Mouse (Mus musculus) MEL (cell line): ENCODE measurements around the gene Sp110.
"Not testable (repeated sequence)": the region's sequence is repeated elsewhere in the genome, so short reads cannot be mapped to it uniquely, and the experiment has no call there.

Experiments used
- CHD1 ChIP-seq: IDR thresholded peaks from 2 replicates; pipeline ENCODE4 v1.6.1; 2012; ENCODE audit warnings: low read depth, mild to moderate bottlenecking, inconsistent platforms, low read length, improper control_type of control experiment
- CTCF ChIP-seq, 3 experiments: IDR thresholded peaks in 2 of 3; conservative IDR thresholded peaks in 1 of 3; 2 replicates each; pipeline ENCODE4 v1.5.1; 2011 to 2012; ENCODE audit warnings: low read length in 3 of 3, low read depth in 2 of 3, mild to moderate bottlenecking in 2 of 3, improper control_type of control experiment in 1 of 3, inconsistent platforms in 1 of 3, mixed read lengths in 1 of 3, moderate library complexity in 1 of 3; ENCODE audit not compliant: control insufficient read depth in 1 of 3, insufficient read depth in 1 of 3, poor library complexity in 1 of 3, severe bottlenecking in 1 of 3
- ETS1 ChIP-seq: IDR thresholded peaks from 2 replicates; pipeline ENCODE4 v1.6.1; 2012; ENCODE audit warnings: low read depth, mild to moderate bottlenecking, inconsistent platforms, low read length, improper control_type of control experiment, moderate library complexity
- MXI1 ChIP-seq: IDR thresholded peaks from 2 replicates; pipeline ENCODE4 v1.6.1; 2011; ENCODE audit warnings: mild to moderate bottlenecking, low read depth, low read length, improper control_type of control experiment
- POLR2A ChIP-seq, 2 experiments: IDR thresholded peaks; 2 replicates each; pipeline ENCODE4 v1.6.1; 2011 to 2012; ENCODE audit warnings: low read length in 2 of 2, mild to moderate bottlenecking in 2 of 2, control low read depth in 1 of 2, improper control_type of control experiment in 1 of 2, low read depth in 1 of 2, moderate library complexity in 1 of 2; ENCODE audit not compliant: control insufficient read depth in 1 of 2, insufficient read depth in 1 of 2, poor library complexity in 1 of 2
- POLR2AphosphoS5 ChIP-seq: IDR thresholded peaks from 2 replicates; pipeline ENCODE4 v1.6.1; 2012; ENCODE audit warnings: low read depth, borderline replicate concordance, mild to moderate bottlenecking, inconsistent platforms, low read length, moderate library complexity, mixed read lengths
- SMC3 ChIP-seq: IDR thresholded peaks from 2 replicates; pipeline ENCODE4 v1.6.1; 2011; ENCODE audit warnings: low read depth, low read length, improper control_type of control experiment
- TCF12 ChIP-seq: IDR thresholded peaks from 2 replicates; pipeline ENCODE4 v1.6.1; 2014; ENCODE audit warnings: low read depth, mild to moderate bottlenecking, inconsistent platforms, low read length, improper control_type of control experiment, moderate library complexity
- USF1 ChIP-seq: IDR thresholded peaks from 2 replicates; pipeline ENCODE4 v1.6.1; 2014; ENCODE audit warnings: low read depth, mild to moderate bottlenecking, inconsistent platforms, low read length, improper control_type of control experiment, moderate library complexity
- ZKSCAN1 ChIP-seq: IDR thresholded peaks from 2 replicates; pipeline ENCODE4 v1.6.1; 2012; ENCODE audit warnings: low read depth, mild to moderate bottlenecking, inconsistent platforms, low read length, improper control_type of control experiment, moderate library complexity

DNA sequence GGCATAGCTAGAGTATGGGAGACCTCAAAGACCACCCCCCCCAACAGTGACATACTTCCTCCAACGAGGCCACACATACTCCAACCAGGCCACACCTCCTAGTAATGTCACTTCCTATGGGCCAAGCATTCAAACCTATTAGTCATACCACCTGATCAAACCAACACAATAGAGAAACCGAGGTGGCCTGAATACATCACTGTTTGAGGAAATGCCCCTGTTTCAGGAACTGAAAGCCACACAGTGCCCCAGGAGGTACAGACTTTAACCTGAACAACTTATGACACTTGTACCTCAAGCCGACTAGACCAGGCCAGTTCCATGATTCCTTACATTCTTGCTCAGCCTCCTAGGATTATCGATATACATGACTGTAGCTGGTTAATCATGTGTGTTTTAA lies 54.8 kb downstream of the Sp110 start:
- TF ChIP-seq POLR2A (IDR thresholded peaks at IDR 0.05; ENCODE audit: control insufficient read depth in 1 of 2, insufficient read depth in 1 of 2, low read depth in 1 of 2, low read length in 2 of 2, poor library complexity in 1 of 2); POLR2AphosphoS5; CTCF (IDR thresholded peaks at IDR 0.05 in 2 of 3, conservative IDR thresholded peaks at IDR 0.05 in 1 of 3; ENCODE audit: control insufficient read depth in 1 of 3, insufficient read depth in 1 of 3, low read depth in 2 of 3, low read length in 3 of 3, poor library complexity in 1 of 3, severe bottlenecking in 1 of 3); TCF12; ZKSCAN1; SMC3; MXI1; CHD1; ETS1; USF1: not testable (repeated sequence)
